Mouse (Mus musculus) hindbrain, embryonic 16.5 days (tissue): Measurements from ENCODE around the gene Ankdd1b. TPM values are rescaled to one million over a fixed set of nuclear protein-coding genes. Genes with fewer than 3 reads are reported as not detected.

Experiments
- ATAC-seq: fragments of 200-750 bp; cut with Nextera tagmentation; 2 replicates; pipeline ENCODE4 v1.8.0; 2017; ENCODE audit warnings: moderate TSS enrichment, moderate library complexity
- H3K27ac ChIP-seq: fragments of 300-500 bp; sonication (generic); 2 replicates; pipeline ENCODE4 v1.5.1; 2014; ENCODE audit warnings: low read depth, mild to moderate bottlenecking, control low read depth, low read length, moderate library complexity
- H3K27me3 ChIP-seq: fragments of 300-500 bp; sonication (generic); replicated peaks from 2 replicates; pipeline ENCODE4 v1.6.1; 2014; ENCODE audit warnings: low read length; ENCODE audit not compliant: control insufficient read depth, insufficient read depth
- H3K36me3 ChIP-seq: fragments of 300-500 bp; sonication (generic); 2 replicates; pipeline ENCODE4 v1.6.1; 2014; ENCODE audit warnings: mild to moderate bottlenecking, low read length, moderate library complexity, mixed read lengths; ENCODE audit not compliant: control insufficient read depth, insufficient read depth
- H3K4me1 ChIP-seq: fragments of 300-500 bp; sonication (generic); 2 replicates; pipeline ENCODE4 v1.6.1; 2014; ENCODE audit warnings: low read depth, low read length; ENCODE audit not compliant: control insufficient read depth, insufficient read depth
- H3K4me2 ChIP-seq: fragments of 300-500 bp; sonication (generic); 2 replicates; pipeline ENCODE4 v1.6.1; 2014; ENCODE audit warnings: mild to moderate bottlenecking, low read length, control low read depth, moderate library complexity
- H3K4me3 ChIP-seq: fragments of 300-500 bp; sonication (generic); 2 replicates; pipeline ENCODE4 v1.5.1; 2014; ENCODE audit warnings: mild to moderate bottlenecking, low read length, control low read depth, moderate library complexity
- H3K9ac ChIP-seq: fragments of 300-500 bp; sonication (generic); 2 replicates; pipeline ENCODE4 v1.6.1; 2014; ENCODE audit warnings: low read depth, mild to moderate bottlenecking, control low read depth, low read length, moderate library complexity
- H3K9me3 ChIP-seq: fragments of 300-500 bp; sonication (generic); 2 replicates; pipeline ENCODE4 v1.6.1; 2014; ENCODE audit warnings: mild to moderate bottlenecking, low read length, moderate library complexity; ENCODE audit not compliant: control insufficient read depth
- WGBS: fragments of 180-500 bp; shearing (Covaris S2); extraction: QIAGEN DNeasy Blood & Tissue Kit; methylation state at CpG from one replicate; pipeline ENCODE4 v1.1.7; 2014; 5-methylcytosine and 5-hydroxymethylcytosine counted together
- polyA plus RNA-seq: library from polyadenylated mRNA; unstranded; fragments of >200 nt; fragmentation: Nextera tagmentation; extraction: Ambion mirVana; gene quantifications from 2 replicates; pipeline ENCODE4 v1.2.1, GENCODE M21; 2015

The Ankdd1b gene
- 0.55 TPM in 1 of 2 replicates, not detected in the other for polyA plus RNA-seq

- ATAC-seq: no peak
- 91% methylated on average over 14 of the region's 14 CpGs for WGBS
Observed at GRCm38 (mm10) chr13:96470957-96471356, at the start of gene Ankdd1b. Gene Ankdd1b, minus strand, starts transcription at chr13:96471198.

GRCm38 (mm10) chr13:96517335-96517734, 46.3 kb upstream of the Ankdd1b start:
- no peaks in the 10 kb centered on the region for H3K9me3 ChIP-seq
- no peaks in the 10 kb centered on the region for H3K27me3 ChIP-seq
- no peak for ATAC-seq
- H3K27ac ChIP-seq: no peak overlapping the region
- no peaks in the 10 kb centered on the region for H3K4me1 ChIP-seq
- H3K4me2 ChIP-seq: no peak overlapping the region
- WGBS: 86% methylated on average over 2 of the region's 2 CpGs
- H3K36me3 ChIP-seq: no peaks in the 10 kb centered on the region
- H3K4me3 ChIP-seq: no peak overlapping the region
- no peak overlapping the region for H3K9ac ChIP-seq

More at GRCm38 (mm10) chr13:96470957-96471356, at the start of gene Ankdd1b:
- Histone ChIP-seq H3K4me2 (no peak within 1 kb of the TSS), H3K9ac (no peak within 1 kb of the TSS), H3K9me3 (no peaks in the 10 kb centered on the region), H3K4me1 (no peaks in the 10 kb centered on the region), H3K27me3 (no peaks in the 10 kb centered on the region), H3K36me3 (no peaks in the 10 kb centered on the region), H3K27ac (no peak within 1 kb of the TSS), H3K4me3 (no peak within 1 kb of the TSS)

- Histone ChIP-seq H3K36me3 (no peaks in the 10 kb centered on the region), H3K9me3 (no peaks in the 10 kb centered on the region), H3K4me1 (no peaks in the 10 kb centered on the region), H3K9ac (no peak overlapping the region), H3K4me3 (no peak overlapping the region), H3K27me3 (no peaks in the 10 kb centered on the region), H3K4me2 (no peak overlapping the region), H3K27ac (no peak overlapping the region)
- WGBS: 96% methylated on average over 9 of the region's 9 CpGs
- ATAC-seq: no peak
Observed at GRCm38 (mm10) chr13:96516249-96516648, 45.3 kb upstream of the Ankdd1b start.

GRCm38 (mm10) chr13:96514154-96514942, 43.4 kb upstream of the Ankdd1b start:
- H3K36me3 ChIP-seq: no peaks in the 10 kb centered on the region
- no peaks in the 10 kb centered on the region for H3K4me1 ChIP-seq
- 91% methylated on average over 5 of the region's 5 CpGs for WGBS
- H3K9ac ChIP-seq: no peak overlapping the region
- no peaks in the 10 kb centered on the region for H3K27me3 ChIP-seq
- no peaks in the 10 kb centered on the region for H3K9me3 ChIP-seq
- H3K4me3 ChIP-seq: no peak overlapping the region
- no peak overlapping the region for H3K27ac ChIP-seq
- no peak overlapping the region for H3K4me2 ChIP-seq
- no peak for ATAC-seq

GRCm38 (mm10) chr13:96511893-96512292, 40.9 kb upstream of the Ankdd1b start:
- no peak overlapping the region for H3K4me2 ChIP-seq
- H3K4me1 ChIP-seq: no peaks in the 10 kb centered on the region
- H3K9ac ChIP-seq: no peak overlapping the region
- ATAC-seq: no peak
- no peaks in the 10 kb centered on the region for H3K27me3 ChIP-seq
- H3K36me3 ChIP-seq: no peaks in the 10 kb centered on the region
- no peak overlapping the region for H3K4me3 ChIP-seq
- H3K9me3 ChIP-seq: no peaks in the 10 kb centered on the region
- 73% methylated on average over 5 of the region's 5 CpGs for WGBS
- H3K27ac ChIP-seq: no peak overlapping the region

GRCm38 (mm10) chr13:96511262-96511661, 40.3 kb upstream of the Ankdd1b start:
- 90% methylated on average over 1 of the region's 1 CpGs for WGBS
- no peak for ATAC-seq

GRCm38 (mm10) chr13:96510635-96511034, 39.6 kb upstream of the Ankdd1b start:
- Histone ChIP-seq H3K27me3 (no peaks in the 10 kb centered on the region), H3K4me2 (no peak overlapping the region), H3K4me3 (no peak overlapping the region), H3K9me3 (no peaks in the 10 kb centered on the region), H3K4me1 (no peaks in the 10 kb centered on the region), H3K27ac (no peak overlapping the region), H3K9ac (no peak overlapping the region), H3K36me3 (no peaks in the 10 kb centered on the region)
- no peak for ATAC-seq
- 78% methylated on average over 13 of the region's 13 CpGs for WGBS

More at GRCm38 (mm10) chr13:96511262-96511661, 40.3 kb upstream of the Ankdd1b start:
- Histone ChIP-seq H3K27ac (no peak overlapping the region), H3K4me2 (no peak overlapping the region), H3K4me3 (no peak overlapping the region), H3K36me3 (no peaks in the 10 kb centered on the region), H3K27me3 (no peaks in the 10 kb centered on the region), H3K9me3 (no peaks in the 10 kb centered on the region), H3K9ac (no peak overlapping the region), H3K4me1 (no peaks in the 10 kb centered on the region)

- H3K9me3 ChIP-seq: no peaks in the 10 kb centered on the region
- H3K27ac ChIP-seq: no peak overlapping the region
- no peak overlapping the region for H3K4me3 ChIP-seq
- no peak for ATAC-seq
- no peak overlapping the region for H3K4me2 ChIP-seq
- no peaks in the 10 kb centered on the region for H3K4me1 ChIP-seq
- H3K9ac ChIP-seq: no peak overlapping the region
- H3K36me3 ChIP-seq: no peaks in the 10 kb centered on the region
- H3K27me3 ChIP-seq: no peaks in the 10 kb centered on the region
- WGBS: 90% methylated on average over 4 of the region's 4 CpGs
Observed at GRCm38 (mm10) chr13:96507541-96507940, 36.5 kb upstream of the Ankdd1b start.

- H3K27me3 ChIP-seq: no peaks in the 10 kb centered on the region
- H3K4me1 ChIP-seq: no peaks in the 10 kb centered on the region
- 85% methylated on average over 6 of the region's 6 CpGs for WGBS
- H3K4me2 ChIP-seq: no peak overlapping the region
- no peak overlapping the region for H3K9ac ChIP-seq
- H3K27ac ChIP-seq: no peak overlapping the region
- no peak for ATAC-seq
- H3K4me3 ChIP-seq: no peak overlapping the region
- no peaks in the 10 kb centered on the region for H3K9me3 ChIP-seq
- H3K36me3 ChIP-seq: no peaks in the 10 kb centered on the region
Observed at GRCm38 (mm10) chr13:96506313-96506712, 35.3 kb upstream of the Ankdd1b start.
